Mouse (Mus musculus) right cerebral cortex, adult 18-20 months (tissue): ENCODE results near the gene Slu7.

Experiments used
- DNase-seq: peaks from one replicate; pipeline ENCODE4 v3.0.0; 2022; ENCODE audit warnings: mixed read lengths

Slu7 gene

DNA sequence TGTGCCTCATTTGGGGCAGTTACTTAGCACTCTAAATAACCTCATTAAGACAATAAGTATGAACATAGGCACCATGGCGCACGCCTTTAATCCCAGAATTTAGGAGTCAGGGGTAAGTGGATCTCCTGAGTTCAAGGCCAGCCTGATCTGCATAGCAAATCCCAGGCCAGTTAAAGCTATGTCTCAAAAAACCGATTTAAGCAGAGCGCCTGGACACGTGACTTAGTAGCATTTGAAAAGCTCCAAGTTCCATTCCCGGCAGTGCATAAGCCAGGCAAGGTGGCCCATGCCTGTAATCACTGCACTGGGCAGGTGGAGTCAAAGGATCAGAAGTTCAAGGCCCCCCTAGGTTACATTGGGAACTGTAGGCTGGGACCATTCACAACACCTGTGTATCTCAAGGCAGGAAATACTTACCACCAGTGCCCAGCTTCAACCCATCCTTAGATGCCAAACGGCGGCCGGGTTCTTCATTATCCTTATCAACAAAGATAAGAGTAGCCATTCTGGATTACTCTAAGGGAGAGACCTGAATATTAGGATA lies 8.3 kb upstream of the Slu7 start:
- DNase-seq, result no peak

DNA sequence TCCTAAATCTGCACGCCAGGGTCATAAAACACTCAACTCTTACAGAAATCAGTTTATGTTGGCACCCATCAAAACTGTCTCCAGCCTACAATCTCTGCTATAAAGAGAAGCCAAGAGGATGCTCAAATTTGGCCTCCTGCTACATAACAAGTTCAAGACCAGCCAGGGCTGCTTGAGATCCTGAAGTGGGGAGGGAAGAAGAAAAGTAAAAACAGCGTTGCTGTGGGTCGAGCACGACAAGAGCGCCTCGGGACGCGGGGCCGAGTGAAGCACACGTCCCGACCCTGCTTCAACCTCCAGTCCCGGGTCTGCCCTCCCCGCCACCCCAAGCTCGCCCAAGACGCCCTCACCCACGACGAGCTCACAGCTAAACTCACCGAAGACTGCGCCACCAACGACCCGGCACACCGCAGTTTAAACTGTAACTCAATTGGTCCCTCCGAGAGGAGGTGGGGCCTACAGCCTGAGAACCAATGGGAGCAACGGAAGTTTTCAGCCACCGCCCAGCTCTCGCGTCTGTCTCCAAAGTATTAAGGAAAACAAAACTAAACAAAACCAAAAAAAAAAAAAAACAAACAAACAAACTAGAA lies 7.6 kb upstream of the Slu7 start, which contains the start of gene Pttg1:
Gene Pttg1 (minus strand): TSS at position 428 of the 590 bp plus-strand sequence.
- DNase-seq, result peak; percentile 83

DNA sequence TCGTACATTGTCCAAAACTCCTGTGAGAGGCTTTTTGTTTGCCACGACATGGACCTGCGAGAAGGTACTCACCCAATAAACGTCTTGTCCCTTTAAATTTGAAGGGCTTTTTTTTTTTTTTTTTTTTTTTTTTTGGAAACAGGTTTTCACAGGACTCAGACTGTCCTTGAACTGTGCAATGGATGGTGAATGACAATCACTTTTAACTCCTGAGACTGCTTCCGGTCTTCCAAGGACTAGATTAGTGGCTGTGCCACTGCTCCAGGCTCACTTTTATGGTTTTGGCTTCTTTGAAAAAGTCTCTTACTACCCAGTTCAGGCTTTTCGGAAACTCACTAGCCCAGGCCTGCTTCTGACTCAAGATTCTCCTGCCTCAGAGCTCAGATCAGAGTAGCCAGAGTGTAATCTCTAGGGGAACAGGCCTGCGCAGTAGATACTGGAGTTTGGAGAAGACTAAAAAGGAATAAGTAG lies 7.1 kb upstream of the Slu7 start:
- DNase-seq, result no peak

DNA sequence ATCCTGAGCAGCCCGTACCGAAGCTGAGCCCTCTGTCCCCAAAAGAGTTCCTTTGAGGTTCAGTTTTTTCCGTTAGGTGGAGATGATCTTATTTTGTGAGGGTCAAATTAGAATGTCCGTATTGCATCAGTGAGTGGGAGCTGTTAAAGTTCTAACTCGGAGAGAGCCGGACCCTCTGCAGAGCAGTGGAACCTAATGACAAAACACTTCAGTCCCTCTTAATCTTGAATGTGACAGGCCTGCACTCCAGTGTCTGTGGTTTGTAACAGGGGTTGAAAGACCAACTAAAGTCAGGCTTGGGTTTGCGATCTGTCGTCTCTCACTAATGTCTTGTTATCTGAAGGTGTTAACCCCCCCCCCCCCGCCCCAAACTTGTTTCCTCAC lies 472 bp downstream of the Slu7 start:
- DNase-seq, result no peak

DNA sequence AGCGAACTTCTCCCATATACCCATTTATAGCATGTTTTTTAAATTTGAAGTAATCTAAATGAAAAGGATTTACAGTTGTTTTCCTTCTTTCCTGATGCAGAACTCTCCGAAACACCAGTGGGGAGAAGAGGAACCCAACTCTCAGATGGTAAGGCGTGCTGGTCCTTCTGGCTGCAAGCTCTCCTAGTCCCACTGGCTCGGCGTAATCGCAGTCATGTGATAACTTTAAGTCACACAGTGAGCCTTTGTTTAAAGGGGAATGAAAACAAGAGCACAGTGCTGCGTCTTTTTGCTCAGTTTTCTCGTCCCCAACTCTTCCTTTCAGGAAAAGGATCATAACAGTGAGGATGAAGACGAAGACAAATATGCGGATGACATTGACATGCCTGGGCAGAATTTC lies 7.6 kb downstream of the Slu7 start:
- DNase-seq, result no peak

DNA sequence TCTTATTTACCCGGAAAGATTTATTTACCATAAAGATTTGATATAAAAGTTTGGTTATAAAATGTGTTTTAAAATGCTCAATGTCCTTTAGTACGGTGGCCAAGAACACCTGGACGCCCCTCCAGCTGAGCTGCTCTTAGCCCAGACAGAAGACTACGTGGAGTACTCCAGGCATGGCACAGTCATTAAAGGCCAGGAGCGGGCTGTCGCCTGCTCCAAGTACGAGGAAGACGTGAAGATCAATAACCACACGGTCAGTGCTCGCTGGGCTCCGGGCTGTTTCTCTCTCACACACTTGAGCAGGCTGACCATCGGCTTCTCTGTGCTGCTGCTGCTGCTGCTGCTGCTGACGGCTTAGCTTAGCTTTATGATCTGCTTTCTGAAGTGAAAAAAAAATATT lies 9.6 kb downstream of the Slu7 start:
- no peak for DNase-seq

DNA sequence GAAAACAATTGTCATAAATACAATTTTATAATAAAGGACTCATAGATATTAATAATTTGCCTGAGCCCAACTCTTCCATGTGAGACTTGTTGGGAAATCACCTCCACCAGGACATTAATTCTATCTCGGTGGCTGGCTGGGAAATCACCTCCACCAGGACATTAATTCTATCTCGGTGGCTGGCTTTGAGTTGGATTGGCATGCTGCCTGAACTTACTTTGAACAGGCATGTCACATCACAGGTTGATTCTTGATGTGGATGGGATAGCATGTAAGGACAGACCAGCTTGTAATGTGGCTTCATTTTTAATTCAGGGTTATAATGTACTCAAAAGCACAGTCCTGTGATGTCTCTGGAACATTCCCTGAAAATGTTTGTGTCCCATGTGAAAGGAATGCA lies 16.4 kb downstream of the Slu7 start:
- DNase-seq, result no peak

DNA sequence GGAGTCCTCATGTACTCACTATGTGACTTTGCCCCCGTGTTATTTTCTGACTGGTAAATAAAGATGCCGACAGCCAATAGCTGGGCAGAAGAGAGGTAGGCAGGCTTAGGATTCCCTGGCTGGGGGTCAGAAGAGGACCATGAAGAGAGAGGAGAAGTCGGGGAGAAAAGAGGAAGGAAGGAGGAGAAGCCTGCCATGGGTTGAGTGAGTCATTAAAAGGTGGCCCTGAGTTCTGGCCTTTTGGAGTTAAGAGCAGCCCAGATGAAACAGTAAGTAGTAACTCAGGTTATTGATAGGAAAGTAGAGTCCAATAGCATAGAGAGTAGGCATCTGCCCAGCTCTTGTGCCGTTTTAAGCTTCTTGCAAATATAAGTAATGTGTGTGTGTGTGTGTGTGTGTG lies 17.8 kb downstream of the Slu7 start:
- DNase-seq, result no peak

DNA sequence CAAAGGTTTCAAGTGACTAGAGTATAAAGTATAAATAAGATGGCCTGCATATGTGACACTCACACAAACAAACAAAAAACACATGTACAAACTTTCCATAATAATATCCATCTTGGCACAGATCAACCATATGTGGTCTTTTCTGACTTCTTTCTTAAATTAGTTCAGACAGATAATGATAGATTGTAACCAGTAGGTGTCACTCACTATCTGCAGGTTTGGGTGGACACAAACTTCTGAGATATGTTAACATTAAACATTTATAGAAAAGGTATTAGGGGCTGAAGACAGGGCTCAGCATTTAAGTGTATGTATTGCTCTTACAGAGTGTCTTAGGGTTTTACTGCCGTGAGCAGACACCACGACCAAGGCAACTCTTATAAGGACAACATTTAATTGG lies 18.7 kb downstream of the Slu7 start:
- no peak for DNase-seq

DNA sequence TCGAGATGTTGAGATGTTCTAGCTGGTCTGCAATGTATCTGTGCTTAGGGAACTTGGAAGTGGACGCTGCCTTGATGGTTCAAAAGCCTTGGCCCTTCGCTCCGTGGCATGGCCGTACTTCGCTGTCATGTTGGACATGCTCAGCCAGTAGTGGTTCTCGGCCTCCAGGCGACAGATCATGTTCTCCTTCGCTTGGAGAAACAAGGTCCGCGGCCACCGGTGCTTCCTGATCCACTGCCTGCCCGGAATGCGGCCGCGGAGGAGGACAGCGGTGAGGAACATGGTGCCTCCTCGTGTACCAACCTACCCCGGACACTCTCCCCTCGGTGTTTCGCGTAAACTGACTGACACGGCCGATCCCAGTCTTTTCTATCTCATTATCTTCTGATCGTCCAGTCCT lies 29.7 kb downstream of the Slu7 start:
- no peak for DNase-seq

DNA sequence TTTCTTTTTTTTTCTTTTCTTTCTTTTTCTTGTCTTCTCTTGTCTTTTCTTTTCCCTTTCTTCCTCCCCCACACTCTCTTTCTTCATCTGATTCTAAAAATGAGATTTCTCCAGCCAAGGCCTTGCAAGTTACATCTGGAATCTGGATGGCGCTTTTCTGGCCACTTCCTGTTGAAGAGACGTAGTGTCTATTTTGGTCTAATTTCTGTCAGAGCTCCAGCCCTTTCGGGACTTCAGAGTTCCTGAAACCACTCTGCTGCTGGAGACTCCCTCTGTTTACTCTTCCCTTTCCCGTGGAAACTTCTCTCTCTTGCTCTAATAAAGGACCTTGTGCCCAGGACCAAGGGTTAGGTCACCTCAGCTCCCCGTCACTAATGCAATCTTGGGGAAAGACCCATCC lies 36.6 kb downstream of the Slu7 start:
- DNase-seq, result no peak

DNA sequence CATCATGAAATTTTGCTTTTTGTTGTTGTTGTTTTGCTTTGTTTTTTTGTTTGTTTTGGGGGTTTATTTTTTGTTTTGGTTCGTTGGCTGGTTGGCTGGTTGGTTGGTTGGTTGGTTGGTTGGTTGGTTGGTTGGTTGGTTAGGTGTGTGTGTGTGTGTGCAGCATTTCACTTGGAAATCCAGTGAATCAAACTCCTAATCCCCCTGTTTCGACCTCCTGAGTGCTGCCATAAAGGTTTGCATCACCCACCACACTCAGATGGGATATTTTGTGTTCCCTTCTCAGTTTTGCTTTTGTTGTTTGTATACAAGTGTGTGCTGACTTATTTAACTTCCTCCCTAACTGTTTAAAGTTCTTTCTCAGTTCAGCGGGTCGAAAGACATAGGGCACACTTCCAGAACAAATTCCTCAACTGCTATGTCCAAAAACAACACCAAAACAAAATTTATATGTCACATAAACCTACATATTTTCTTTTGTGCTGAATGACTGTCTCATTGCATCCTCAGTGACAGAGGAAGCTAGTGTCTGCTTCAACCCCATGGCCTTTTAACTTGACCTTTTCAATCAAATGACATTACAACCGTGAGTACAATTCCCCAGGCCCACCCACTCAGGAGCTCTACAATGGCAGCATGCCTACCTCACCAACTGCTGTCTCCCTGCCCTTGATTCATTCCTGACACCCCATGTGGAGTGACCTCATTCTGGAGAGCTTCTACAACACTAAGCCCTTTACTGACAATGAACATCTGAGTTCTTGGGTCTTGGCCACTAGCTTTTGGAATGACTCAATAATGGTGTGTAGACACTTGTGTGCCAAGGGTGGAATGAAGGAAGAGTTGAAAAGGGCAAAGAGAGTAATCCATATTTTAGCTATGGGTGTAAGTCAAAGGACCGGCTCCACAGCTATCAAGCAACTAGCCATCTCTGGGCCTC lies 37.6 kb downstream of the Slu7 start:
- DNase-seq, result no peak

DNA sequence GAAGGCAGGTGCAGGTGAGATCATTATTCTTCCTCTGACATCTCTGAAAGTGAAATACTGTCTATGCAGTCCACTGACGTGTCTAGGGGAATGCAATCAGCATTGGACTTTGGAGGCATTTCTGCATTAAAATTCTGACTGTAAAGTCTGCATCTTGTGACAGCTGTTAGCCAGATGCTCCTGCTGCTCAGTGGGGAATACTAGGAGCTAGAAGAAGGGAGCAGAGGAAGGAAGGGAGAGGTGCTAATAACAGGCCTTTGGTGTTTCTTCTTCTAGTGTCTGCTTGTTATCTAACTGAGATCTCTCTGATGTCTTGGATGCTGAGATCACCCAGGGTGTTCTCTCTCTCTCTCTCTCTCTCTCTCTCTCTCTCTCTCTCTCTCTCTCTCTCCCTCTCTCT lies 39.6 kb downstream of the Slu7 start:
- DNase-seq, result no peak

DNA sequence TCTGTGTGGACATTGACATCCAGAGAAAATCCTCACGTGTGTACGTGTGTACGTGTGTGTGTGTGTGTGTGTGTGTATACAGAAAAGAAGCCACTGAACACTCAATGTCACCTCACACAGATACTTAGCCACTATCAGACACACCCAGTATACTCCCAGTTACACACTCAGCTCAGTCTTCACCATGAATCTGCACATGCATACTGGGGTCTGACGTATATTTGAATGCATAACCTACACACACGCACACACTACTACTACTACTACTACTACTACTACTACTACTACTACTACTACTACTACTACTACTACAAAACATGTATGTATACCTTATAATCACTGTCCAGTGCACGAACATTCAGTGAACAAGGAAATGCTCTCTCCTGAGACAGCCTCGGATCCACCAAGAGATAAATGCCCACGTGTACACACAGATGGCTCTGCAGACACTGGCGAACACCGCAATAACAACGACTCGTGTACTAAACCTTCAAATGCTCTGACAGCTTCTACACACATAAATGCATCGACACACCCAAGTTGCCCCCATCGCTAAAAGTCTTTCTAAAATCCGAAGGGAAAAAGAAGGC lies 40.2 kb downstream of the Slu7 start:
- no peak for DNase-seq

DNA sequence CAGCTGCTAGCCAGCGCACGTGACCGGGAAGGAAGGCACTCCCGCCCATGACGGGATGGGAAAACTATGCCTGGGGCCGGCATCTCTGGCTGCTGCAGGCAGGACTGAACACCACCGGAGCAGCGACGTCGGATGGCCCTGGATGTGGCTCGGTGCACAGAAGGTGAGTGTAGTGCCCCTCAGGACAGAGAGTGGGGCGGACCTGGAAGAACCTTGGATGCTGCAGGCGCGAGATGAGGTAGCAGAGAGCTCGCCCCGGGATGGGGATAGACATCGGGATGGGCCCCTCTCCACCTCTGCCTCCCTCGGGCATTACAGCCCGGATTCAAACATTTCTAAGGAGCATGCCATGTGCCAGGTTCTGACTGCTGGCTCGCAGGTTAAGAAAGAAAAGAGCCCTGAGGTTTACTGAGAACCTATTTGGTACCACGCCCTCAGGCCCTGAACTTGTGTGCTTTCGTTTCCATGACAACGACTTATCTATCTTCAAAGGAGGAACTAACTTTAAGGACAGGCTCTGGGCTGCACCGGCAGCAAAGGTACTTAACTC lies 40.8 kb downstream of the Slu7 start, which contains the start of gene C1qtnf2:
Gene C1qtnf2 (plus strand): TSS at position 52 of the 550 bp plus-strand sequence.
- DNase-seq, result peak; percentile 18

DNA sequence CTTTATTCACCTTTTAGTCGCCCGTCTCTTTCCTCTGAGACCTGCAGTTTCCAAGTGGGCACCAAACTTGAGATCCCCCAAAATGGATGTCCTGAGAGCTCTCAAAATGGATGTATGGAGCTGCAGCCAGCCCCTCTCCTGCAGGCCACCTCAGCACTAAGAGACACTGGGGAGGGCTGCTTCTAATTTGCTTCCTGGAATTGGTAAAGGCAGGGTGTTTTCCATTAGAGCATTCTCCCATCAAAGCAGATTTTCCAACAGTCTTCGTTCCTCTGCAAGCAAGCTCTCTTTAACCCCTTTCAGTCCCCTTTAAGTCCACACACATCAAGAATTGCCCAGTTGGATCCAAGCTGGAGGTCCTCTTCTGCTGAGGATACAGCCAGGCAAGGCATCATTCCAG lies 45.8 kb downstream of the Slu7 start:
- DNase-seq, result no peak

DNA sequence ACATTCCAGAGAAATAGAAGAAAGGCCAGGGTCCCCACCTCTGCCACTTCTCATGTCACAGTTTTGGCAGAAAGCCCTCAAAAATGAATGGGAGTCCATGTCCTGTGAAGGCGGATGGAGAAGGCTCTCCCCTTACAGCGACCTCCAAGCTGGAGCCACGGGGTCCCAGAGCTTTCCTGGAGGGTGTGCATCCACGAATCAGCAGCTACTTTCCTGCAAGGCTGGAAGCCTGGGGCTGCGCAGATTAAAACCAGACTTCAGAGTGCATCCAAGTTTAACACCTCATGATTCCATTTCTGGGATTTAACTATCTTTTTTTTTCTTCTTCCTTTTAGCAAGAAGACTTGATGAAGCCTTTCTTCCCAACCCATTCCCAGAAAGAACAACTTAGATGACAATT lies 47.0 kb downstream of the Slu7 start:
- DNase-seq, result no peak

DNA sequence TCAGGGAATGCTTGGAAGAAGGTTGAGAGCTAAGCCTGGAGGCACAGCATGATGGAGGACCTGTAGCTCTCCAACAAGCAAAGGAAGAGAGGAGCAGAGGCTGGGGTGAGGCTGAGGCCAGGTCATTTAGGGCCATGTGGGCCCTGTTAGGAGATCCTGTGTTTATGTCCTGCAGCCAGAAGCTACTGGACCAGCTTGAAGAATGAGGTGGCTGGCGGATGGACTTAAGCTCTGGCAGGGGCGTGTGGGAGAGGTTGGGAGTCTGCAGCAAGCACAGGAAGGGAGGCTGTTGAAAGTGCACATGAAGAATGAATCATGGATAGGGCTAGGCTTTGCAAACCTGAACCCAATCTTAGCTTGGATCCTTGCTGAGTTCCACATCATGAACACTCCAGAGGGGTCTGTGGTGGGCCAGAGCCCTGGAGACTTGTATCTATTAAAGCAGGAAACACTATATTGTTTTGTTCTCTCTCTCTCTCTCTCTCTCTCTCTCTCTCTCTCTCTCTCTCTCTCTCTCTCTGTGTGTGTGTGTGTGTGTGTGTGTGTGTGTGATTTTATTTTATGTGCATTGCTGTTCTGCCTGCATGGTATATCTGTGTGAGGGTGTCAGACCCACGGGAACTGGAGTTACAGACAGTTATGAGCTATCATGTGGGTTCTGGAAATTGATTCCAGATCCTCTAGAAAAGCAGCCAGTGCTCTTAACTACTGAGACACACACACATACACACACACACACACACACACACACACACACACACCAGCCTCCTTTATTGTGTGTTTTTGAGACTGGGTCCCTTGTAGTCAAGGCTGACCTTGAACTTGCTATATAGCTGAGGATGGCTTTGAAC lies 48.4 kb downstream of the Slu7 start:
- no peak for DNase-seq

DNA sequence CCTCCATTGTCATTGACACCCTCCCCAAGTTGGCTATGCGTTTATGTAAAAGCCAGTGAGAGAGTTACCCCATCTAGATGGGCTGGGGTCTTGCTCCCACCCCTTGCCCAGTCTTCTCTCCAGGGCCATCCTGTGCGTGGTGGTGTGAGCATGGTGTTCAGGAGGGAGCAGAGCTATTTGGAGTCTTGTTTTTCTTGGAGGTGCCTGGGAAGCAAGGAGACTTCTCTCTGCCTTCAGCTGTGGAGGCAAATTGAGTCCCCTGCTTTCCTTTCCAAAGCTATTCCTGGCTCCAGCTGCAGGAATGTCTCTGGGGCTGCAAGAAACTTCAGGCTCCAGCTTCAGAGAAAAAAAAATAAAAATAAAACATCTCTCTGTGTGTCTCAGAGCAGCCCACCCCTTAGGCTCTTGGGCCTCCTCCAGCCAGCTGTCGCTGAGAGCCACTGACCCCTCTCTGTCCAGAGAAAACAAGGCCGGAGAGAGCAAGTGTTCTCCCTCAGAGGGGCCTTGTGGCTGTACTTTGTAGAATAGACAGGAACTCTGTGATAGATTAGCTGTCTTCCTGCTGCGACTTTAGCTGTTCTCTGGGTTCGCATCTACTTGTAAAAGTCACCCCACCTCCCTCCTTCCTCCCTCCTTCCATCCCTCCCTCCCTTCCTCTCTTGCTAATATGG lies 49.7 kb downstream of the Slu7 start:
- no peak for DNase-seq

DNA sequence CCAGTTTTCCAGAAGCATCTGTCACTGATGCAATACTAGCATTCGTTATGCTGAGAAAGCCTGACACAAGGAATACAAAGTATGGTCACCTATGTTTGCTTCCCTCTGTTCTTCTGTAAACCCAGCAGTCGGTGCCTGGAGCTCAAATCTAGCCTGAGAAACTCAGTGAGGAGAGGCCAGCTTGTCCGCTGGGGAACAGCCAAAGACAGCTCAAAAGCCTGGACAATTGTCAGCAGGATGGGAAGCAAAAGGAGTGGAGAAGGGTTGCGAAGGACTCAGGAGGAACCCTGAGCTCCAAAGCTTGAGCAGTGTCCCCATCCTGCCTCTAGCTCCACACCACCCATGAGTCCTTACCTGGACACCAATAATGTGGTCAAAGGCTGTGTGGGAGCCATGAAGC lies 50.5 kb downstream of the Slu7 start:
- no peak for DNase-seq

DNA sequence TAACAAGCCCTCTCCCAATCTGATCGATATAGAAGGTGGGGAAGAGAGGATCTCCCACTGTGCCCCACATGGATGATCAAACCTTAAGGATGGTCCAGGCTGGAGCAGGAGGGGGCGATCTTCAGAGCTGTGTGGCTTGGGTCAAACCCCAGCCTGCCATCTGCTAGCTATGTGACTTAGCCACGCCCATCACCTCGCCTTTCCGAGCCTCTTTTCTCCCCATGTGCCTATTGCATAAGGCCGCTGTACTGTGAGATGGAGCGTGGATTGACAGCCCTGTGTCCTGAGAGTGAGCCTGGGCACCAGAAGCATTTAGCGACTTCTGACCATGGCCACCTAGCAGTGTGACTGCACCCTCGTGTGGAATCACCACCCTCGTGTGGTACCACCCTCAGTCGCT lies 51.1 kb downstream of the Slu7 start:
- no peak for DNase-seq

DNA sequence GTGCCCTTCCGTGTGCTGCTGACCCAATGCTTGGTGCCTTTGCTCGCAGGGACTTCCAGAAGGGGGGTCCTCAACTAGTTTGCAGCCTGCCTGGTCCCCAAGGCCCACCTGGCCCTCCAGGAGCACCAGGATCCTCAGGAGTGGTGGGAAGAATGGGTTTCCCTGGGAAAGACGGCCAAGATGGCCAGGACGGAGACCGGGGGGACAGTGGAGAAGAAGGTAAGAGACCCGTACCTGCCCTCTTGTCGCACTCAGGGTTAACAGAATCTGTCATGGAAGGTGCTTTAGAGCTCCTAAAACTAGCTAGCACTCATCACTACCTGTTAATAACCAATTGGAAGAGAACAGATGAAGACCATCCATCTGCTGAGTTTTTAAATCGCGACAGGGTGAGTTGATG lies 52.3 kb downstream of the Slu7 start:
- no peak for DNase-seq
